Mouse (Mus musculus): ENCODE measurements around the gene Tmem60.

The Tmem60 gene

DNA sequence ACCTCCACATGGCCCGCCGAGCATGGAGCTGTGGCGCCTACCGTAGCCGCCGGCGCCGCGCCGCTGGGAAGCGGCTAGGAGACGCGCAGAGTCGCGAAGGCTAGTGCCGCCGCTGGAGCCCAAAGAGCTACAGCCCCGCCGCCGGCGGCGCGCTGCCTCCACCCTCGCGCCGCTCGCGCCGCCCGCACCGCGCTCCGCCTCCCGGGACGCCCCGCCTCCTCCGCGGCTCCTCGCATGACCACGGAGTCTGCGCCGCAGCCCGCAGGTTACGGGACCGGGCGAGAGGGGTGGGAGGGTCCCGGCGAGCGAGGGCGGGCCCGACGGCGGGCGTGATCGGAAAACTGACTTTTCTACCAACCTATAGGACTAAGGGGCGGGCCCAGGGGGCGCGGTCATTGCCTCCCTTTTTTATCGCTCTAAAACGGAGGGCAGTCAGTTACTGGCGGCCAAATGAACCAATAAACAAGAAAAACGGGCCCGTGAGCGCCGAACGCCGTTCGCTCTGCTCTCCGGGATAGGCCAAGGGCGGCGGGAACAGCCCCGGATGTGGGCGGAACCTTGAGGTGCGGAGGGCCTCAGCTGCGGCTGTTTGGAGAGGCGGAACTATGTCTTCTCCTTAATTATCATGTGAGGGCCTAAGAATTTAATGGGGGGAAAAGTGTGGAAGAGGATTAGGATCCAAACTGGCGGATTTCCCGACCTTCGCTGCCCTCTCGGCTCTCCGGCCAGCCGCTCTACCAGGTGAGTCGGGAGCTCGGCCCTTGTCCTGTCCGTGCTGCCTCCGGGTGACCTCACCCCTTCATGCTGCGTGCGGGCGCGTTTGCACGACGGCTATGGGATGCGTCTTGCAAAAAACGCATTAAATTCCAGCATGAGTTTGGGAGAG, at the start of gene Tmem60, which contains the start of gene Phtf2:
TSS of gene Tmem60 (plus strand) at position 277 of the 886 bp plus-strand sequence.
TSS of gene Phtf2 (minus strand) at position 210 of the 886 bp plus-strand sequence.
- no peaks in the 10 kb centered on the region for H3K27me3 ChIP-seq (ENCODE audit: insufficient read depth, low read length)
- no peaks in the 10 kb centered on the region for H3K9me3 ChIP-seq (ENCODE audit: low read length)
- peaks cover 64% of the 10 kb centered on the region for H3K4me1 ChIP-seq (replicated peaks; ENCODE audit: low read depth, low read length)
- TF ChIP-seq POU5F1 (IDR thresholded peaks at IDR 0.05; ENCODE audit: borderline replicate concordance, low read length) (no peak), CTCF (conservative IDR thresholded peaks at IDR 0.05; ENCODE audit: low read length) (no peak), NANOG (IDR thresholded peaks at IDR 0.05; ENCODE audit: borderline replicate concordance, low read length) (no peak)
- H3K4me3 ChIP-seq (replicated peaks; ENCODE audit: low read length): peak within 1 kb of the TSS; percentile 96
- H3K36me3 ChIP-seq (ENCODE audit: insufficient read depth, low read length): peaks cover 20% of the 10 kb centered on the region

DNA sequence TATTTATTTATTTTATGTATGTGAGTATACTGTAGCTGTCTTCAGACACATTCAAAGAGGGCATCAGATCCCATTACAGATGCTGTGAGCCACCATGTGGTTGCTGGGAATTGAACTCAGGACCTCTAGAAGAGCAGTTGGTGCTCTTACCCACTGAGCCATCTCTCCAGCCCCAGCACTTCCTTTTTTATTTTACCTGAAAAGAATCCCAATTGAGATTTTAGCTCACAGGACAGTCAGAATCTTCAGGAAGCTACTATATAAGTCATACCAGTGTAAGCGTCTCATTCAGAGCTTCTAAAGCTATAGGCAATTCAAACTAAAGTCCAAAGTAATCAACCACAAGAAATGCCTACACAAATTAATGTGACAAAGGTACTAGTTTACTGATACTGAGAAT, 47.6 kb upstream of the Tmem60 start:
- no peaks in the 10 kb centered on the region for H3K4me1 ChIP-seq (replicated peaks; ENCODE audit: low read depth, low read length)
- H3K27me3 ChIP-seq (ENCODE audit: insufficient read depth, low read length): no peaks in the 10 kb centered on the region
- H3K36me3 ChIP-seq (ENCODE audit: insufficient read depth, low read length): peaks cover 26% of the 10 kb centered on the region
- TF ChIP-seq CTCF (conservative IDR thresholded peaks at IDR 0.05; ENCODE audit: low read length): no peak
- TF ChIP-seq POU5F1 (IDR thresholded peaks at IDR 0.05; ENCODE audit: borderline replicate concordance, low read length): no peak
- TF ChIP-seq NANOG (IDR thresholded peaks at IDR 0.05; ENCODE audit: borderline replicate concordance, low read length): no peak
- H3K9me3 ChIP-seq (ENCODE audit: low read length): peaks cover 9% of the 10 kb centered on the region
- no peak overlapping the region for H3K4me3 ChIP-seq (replicated peaks; ENCODE audit: low read length)

DNA sequence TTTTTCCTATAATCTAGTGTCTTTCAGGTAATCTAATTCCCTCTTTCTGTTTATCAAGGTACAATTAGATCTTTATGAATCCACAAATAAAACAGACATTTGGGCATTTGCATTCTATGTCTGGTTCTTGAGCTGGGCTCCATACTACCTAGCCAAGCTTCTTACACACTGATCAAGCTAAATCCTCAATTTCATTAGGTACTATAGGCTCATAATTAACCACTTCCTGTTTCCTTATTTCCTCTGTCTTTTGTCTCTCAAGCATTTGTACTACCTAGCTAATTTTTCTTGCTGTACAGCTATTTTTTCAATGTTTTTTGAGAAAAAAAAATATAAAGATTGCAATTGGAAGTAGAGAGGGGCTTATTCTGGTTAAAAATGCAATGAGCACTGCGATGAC, 44.9 kb upstream of the Tmem60 start:
- Histone ChIP-seq H3K9me3 (ENCODE audit: low read length) (peaks cover 9% of the 10 kb centered on the region), H3K36me3 (ENCODE audit: insufficient read depth, low read length) (peaks cover 29% of the 10 kb centered on the region), H3K27me3 (ENCODE audit: insufficient read depth, low read length) (no peaks in the 10 kb centered on the region), H3K4me3 (replicated peaks; ENCODE audit: low read length) (no peak overlapping the region), H3K4me1 (replicated peaks; ENCODE audit: low read depth, low read length) (peaks cover 6% of the 10 kb centered on the region; the same call in 1 of the 2 replicates)
- no peak for TF ChIP-seq CTCF (conservative IDR thresholded peaks at IDR 0.05; ENCODE audit: low read length)
- TF ChIP-seq NANOG (IDR thresholded peaks at IDR 0.05; ENCODE audit: borderline replicate concordance, low read length): no peak
- TF ChIP-seq POU5F1 (IDR thresholded peaks at IDR 0.05; ENCODE audit: borderline replicate concordance, low read length): no peak

DNA sequence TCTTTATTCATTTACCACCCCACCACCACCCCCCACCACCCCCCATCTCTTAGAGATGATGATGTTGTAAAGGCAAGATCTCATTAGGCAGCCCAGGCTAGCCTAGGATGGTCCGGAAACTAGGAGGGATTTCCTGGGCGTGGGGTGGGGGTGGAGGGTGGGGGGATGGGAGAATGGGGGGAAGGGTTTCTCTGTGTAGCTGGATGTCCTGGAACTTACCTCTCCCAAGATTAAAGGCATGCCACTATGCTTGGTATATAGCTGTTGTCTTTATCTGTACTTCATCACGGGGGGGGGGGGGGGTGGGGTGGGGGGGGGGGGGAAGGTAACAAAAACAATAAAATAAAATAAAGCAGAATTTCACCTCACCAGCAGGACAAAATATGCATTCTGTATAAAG, 38.6 kb upstream of the Tmem60 start:
- Histone ChIP-seq H3K27me3 (ENCODE audit: insufficient read depth, low read length) (no peaks in the 10 kb centered on the region), H3K4me1 (replicated peaks; ENCODE audit: low read depth, low read length) (peaks cover 23% of the 10 kb centered on the region), H3K36me3 (ENCODE audit: insufficient read depth, low read length) (0 out of 2 replicates have a peak, but pooled peaks cover 7% of the 10 kb centered on the region), H3K9me3 (ENCODE audit: low read length) (no peaks in the 10 kb centered on the region), H3K4me3 (replicated peaks; ENCODE audit: low read length) (no peak overlapping the region)
- TF ChIP-seq CTCF (conservative IDR thresholded peaks at IDR 0.05; ENCODE audit: low read length): no peak
- no peak for TF ChIP-seq NANOG (IDR thresholded peaks at IDR 0.05; ENCODE audit: borderline replicate concordance, low read length)
- TF ChIP-seq POU5F1 (IDR thresholded peaks at IDR 0.05; ENCODE audit: borderline replicate concordance, low read length): no peak

DNA sequence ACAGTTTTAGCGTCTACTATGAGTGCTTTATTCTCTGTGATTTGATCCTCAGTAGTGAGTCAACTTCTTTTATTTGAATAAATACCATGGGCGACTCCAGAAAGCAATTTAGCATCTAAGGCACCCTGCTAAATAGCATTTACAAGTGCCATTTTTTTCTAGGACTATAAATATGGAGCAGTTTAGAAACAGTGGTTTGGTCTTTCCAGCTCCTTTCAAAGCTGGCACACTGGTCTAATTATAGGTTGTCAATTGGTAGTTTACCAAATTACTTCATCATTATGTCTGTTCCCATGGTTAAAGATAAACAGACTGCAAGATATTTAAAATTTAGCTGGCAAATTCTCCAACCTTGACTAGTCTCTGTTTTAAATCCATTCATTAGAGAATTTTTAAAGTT, 38.2 kb upstream of the Tmem60 start:
- Histone ChIP-seq H3K9me3 (ENCODE audit: low read length) (no peaks in the 10 kb centered on the region), H3K27me3 (ENCODE audit: insufficient read depth, low read length) (no peaks in the 10 kb centered on the region), H3K4me3 (replicated peaks; ENCODE audit: low read length) (no peak overlapping the region), H3K36me3 (ENCODE audit: insufficient read depth, low read length) (0 out of 2 replicates have a peak, but pooled peaks cover 7% of the 10 kb centered on the region), H3K4me1 (replicated peaks; ENCODE audit: low read depth, low read length) (peaks cover 23% of the 10 kb centered on the region)
- TF ChIP-seq NANOG (IDR thresholded peaks at IDR 0.05; ENCODE audit: borderline replicate concordance, low read length) (no peak), POU5F1 (IDR thresholded peaks at IDR 0.05; ENCODE audit: borderline replicate concordance, low read length) (no peak), CTCF (conservative IDR thresholded peaks at IDR 0.05; ENCODE audit: low read length) (no peak)

DNA sequence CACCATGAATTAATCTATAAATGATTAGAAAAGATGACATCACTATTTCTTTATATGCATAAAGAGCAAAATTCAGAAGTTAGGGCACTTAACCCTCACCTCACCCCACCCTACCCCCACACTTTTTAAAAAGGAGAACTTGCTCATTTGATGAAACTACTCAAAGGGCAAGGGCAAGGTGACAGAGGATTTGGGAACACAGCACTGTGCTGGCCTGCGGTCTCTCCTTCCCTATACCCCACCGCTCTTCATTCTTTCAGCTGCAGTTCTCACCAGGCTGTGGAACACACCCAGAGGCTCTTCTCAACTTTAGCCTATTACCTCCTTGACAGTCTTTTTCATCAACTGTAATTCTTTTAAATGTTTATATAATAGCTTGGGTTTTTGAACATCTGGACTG, 35.0 kb upstream of the Tmem60 start:
- Histone ChIP-seq H3K27me3 (ENCODE audit: insufficient read depth, low read length) (no peaks in the 10 kb centered on the region), H3K4me3 (replicated peaks; ENCODE audit: low read length) (no peak overlapping the region), H3K36me3 (ENCODE audit: insufficient read depth, low read length) (peaks cover 4% of the 10 kb centered on the region; the same call in 1 of the 2 replicates), H3K9me3 (ENCODE audit: low read length) (no peaks in the 10 kb centered on the region), H3K4me1 (replicated peaks; ENCODE audit: low read depth, low read length) (peaks cover 17% of the 10 kb centered on the region)
- TF ChIP-seq POU5F1 (IDR thresholded peaks at IDR 0.05; ENCODE audit: borderline replicate concordance, low read length) (no peak), NANOG (IDR thresholded peaks at IDR 0.05; ENCODE audit: borderline replicate concordance, low read length) (no peak), CTCF (conservative IDR thresholded peaks at IDR 0.05; ENCODE audit: low read length) (no peak)

DNA sequence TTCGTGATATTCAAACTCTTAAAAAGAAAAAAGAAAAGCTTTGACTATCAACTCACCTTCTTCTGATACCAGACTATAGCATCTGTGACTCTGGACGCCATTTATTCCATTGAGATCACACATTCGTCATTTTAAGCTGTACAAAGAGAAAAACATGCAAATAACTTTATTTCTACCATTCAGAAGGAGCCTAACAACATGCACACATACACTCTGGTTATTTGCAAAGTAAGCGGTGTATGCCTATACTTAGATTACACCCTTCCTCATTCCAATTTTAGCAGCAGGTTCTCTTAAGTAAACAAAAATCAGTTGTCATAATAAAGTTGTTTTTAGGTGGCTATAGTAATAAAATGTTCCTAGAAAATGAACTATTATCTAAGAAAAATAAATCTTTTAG, 26.9 kb upstream of the Tmem60 start:
- no peak for TF ChIP-seq NANOG (IDR thresholded peaks at IDR 0.05; ENCODE audit: borderline replicate concordance, low read length)
- no peak for TF ChIP-seq POU5F1 (IDR thresholded peaks at IDR 0.05; ENCODE audit: borderline replicate concordance, low read length)
- no peak for TF ChIP-seq CTCF (conservative IDR thresholded peaks at IDR 0.05; ENCODE audit: low read length)
- no peak overlapping the region for H3K4me3 ChIP-seq (replicated peaks; ENCODE audit: low read length)
- no peaks in the 10 kb centered on the region for H3K27me3 ChIP-seq (ENCODE audit: insufficient read depth, low read length)
- no peaks in the 10 kb centered on the region for H3K4me1 ChIP-seq (replicated peaks; ENCODE audit: low read depth, low read length)
- H3K9me3 ChIP-seq (ENCODE audit: low read length): no peaks in the 10 kb centered on the region
- peaks cover 12% of the 10 kb centered on the region for H3K36me3 ChIP-seq (ENCODE audit: insufficient read depth, low read length)

DNA sequence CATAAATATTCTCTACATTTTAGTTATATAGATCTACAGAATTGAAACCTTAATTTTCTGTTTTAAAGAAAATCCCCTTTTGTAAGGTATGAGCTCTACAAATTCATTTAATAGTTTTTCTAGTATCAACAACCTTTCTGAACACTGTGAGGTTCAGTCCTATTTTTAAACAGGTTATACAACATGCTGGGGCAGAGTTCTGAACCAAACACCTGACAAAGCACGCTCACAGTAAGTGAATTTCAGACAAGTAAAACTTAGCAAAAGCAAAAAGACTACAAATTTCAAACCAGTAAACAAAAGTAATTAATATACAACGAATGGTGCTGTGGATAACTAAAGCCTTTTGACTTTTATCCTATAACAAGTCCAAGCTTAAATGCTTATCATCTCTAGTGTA, 23.6 kb upstream of the Tmem60 start:
- TF ChIP-seq CTCF (conservative IDR thresholded peaks at IDR 0.05; ENCODE audit: low read length) (no peak), POU5F1 (IDR thresholded peaks at IDR 0.05; ENCODE audit: borderline replicate concordance, low read length) (no peak), NANOG (IDR thresholded peaks at IDR 0.05; ENCODE audit: borderline replicate concordance, low read length) (no peak)
- Histone ChIP-seq H3K9me3 (ENCODE audit: low read length) (no peaks in the 10 kb centered on the region), H3K27me3 (ENCODE audit: insufficient read depth, low read length) (no peaks in the 10 kb centered on the region), H3K4me3 (replicated peaks; ENCODE audit: low read length) (no peak overlapping the region), H3K36me3 (ENCODE audit: insufficient read depth, low read length) (peaks cover 9% of the 10 kb centered on the region), H3K4me1 (replicated peaks; ENCODE audit: low read depth, low read length) (no peaks in the 10 kb centered on the region)
